Mouse (Mus musculus): Measurements from ENCODE around the gene Nlrp4a. TPM values are rescaled to one million over a fixed set of nuclear protein-coding genes. Genes with fewer than 3 reads are reported as not detected.
"Not testable (repeated sequence)": the region's sequence is repeated elsewhere in the genome, so short reads cannot be mapped to it uniquely, and the experiment has no call there.

The Nlrp4a gene
- not detected in 2 replicates for polyA plus RNA-seq (2012; rRNA removed)

DNA sequence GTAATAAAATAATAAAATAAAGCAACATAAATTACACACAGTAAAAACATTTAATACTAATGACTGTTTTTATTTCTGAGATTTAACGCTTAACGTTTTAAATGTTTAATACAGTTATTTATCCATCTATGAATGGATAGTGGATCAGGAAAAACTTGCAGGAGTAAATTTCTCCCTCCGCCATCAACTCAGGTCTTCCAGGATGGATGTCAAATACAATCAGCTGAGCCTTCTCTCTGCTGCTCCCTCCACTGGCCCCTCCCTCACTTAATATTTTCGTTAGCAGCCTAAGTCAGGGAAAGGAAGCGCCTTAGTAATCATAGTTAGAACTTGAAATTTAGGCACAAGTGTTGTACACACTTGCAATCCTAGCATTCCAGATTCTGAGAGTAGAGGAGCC, at the start of gene Nlrp4a:
Nlrp4a (plus strand) TSS at position 301 of the 400 bp plus-strand sequence.
- H3K27me3 ChIP-seq (ENCODE audit: control insufficient read depth, insufficient read depth, low read length), result no peaks in the 10 kb centered on the region
- no peaks in the 10 kb centered on the region for H3K36me3 ChIP-seq (ENCODE audit: control insufficient read depth, insufficient read depth, low read length)
- H3K4me3 ChIP-seq (ENCODE audit: extremely low read depth, insufficient read depth, insufficient read length), result no peak within 1 kb of the TSS
- TF ChIP-seq CTCF (IDR thresholded peaks at IDR 0.05; ENCODE audit: extremely low read depth, insufficient read depth, insufficient read length, insufficient replicate concordance), result no peak
- TF ChIP-seq POLR2A (IDR thresholded peaks at IDR 0.05; ENCODE audit: low read depth, low read length), result no peak
- H3K4me1 ChIP-seq (ENCODE audit: control insufficient read depth, insufficient read depth, insufficient read length), result no peaks in the 10 kb centered on the region
- 82% methylated on average over 5 of the region's 5 CpGs for WGBS
- no peak for DNase-seq (ENCODE audit: low read depth in 1 of 2, low spot score in 2 of 2)
- H3K27ac ChIP-seq (ENCODE audit: insufficient read depth, low read length), result no peak within 1 kb of the TSS

GRCm38 (mm10) chr7:26386691-26387090, 48.2 kb upstream of the Nlrp4a start:
- not testable (repeated sequence) for H3K27me3 ChIP-seq (ENCODE audit: control insufficient read depth, insufficient read depth, low read length); DNase-seq (ENCODE audit: low read depth in 1 of 2, low spot score in 2 of 2); H3K4me1 ChIP-seq (ENCODE audit: control insufficient read depth, insufficient read depth, insufficient read length); H3K36me3 ChIP-seq (ENCODE audit: control insufficient read depth, insufficient read depth, low read length); H3K27ac ChIP-seq (ENCODE audit: insufficient read depth, low read length); H3K4me3 ChIP-seq (ENCODE audit: extremely low read depth, insufficient read depth, insufficient read length)
- 79% methylated on average over 5 of the region's 5 CpGs for WGBS

- 80% methylated on average over 2 of the region's 2 CpGs for WGBS
- H3K27me3 ChIP-seq (ENCODE audit: control insufficient read depth, insufficient read depth, low read length); H3K4me1 ChIP-seq (ENCODE audit: control insufficient read depth, insufficient read depth, insufficient read length); DNase-seq (ENCODE audit: low read depth in 1 of 2, low spot score in 2 of 2); H3K27ac ChIP-seq (ENCODE audit: insufficient read depth, low read length); H3K36me3 ChIP-seq (ENCODE audit: control insufficient read depth, insufficient read depth, low read length); H3K4me3 ChIP-seq (ENCODE audit: extremely low read depth, insufficient read depth, insufficient read length): not testable (repeated sequence)
Measured at GRCm38 (mm10) chr7:26391137-26391536, 43.8 kb upstream of the Nlrp4a start.

DNA sequence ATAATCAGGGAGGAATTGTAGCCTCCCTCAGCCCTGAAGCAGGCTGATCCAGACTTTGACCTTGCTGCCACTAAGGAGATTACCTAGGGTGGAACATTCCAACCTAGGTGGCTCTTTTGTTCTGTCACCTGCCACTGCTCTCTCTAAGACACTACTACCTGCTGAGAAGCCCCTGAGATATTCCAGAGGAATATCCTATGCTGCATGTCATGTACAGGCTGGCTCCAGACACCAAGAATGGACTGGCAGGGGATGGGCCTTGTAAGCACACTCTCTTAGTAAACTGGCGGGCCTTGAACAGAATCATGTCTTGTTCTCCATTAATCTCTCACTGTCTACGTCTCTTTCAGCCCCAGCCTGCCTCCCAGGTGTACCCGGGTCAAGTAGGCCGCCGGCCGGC, 43.1 kb upstream of the Nlrp4a start:
- not testable (repeated sequence) for H3K36me3 ChIP-seq (ENCODE audit: control insufficient read depth, insufficient read depth, low read length); H3K27ac ChIP-seq (ENCODE audit: insufficient read depth, low read length); H3K4me1 ChIP-seq (ENCODE audit: control insufficient read depth, insufficient read depth, insufficient read length); H3K4me3 ChIP-seq (ENCODE audit: extremely low read depth, insufficient read depth, insufficient read length); H3K27me3 ChIP-seq (ENCODE audit: control insufficient read depth, insufficient read depth, low read length); DNase-seq (ENCODE audit: low read depth in 1 of 2, low spot score in 2 of 2)
- whole genome bisulfite sequencing, result 85% methylated on average over 6 of the region's 6 CpGs

GRCm38 (mm10) chr7:26403600-26403999, 31.3 kb upstream of the Nlrp4a start, which contains the start of gene Nlrp9c:
Nlrp9c (minus strand) TSS chr7:26403700.
- H3K36me3 ChIP-seq (ENCODE audit: control insufficient read depth, insufficient read depth, low read length); H3K27me3 ChIP-seq (ENCODE audit: control insufficient read depth, insufficient read depth, low read length); H3K27ac ChIP-seq (ENCODE audit: insufficient read depth, low read length); DNase-seq (ENCODE audit: low read depth in 1 of 2, low spot score in 2 of 2); H3K4me1 ChIP-seq (ENCODE audit: control insufficient read depth, insufficient read depth, insufficient read length); H3K4me3 ChIP-seq (ENCODE audit: extremely low read depth, insufficient read depth, insufficient read length): not testable (repeated sequence)
- 60% methylated on average over 2 of the region's 2 CpGs for WGBS

DNA sequence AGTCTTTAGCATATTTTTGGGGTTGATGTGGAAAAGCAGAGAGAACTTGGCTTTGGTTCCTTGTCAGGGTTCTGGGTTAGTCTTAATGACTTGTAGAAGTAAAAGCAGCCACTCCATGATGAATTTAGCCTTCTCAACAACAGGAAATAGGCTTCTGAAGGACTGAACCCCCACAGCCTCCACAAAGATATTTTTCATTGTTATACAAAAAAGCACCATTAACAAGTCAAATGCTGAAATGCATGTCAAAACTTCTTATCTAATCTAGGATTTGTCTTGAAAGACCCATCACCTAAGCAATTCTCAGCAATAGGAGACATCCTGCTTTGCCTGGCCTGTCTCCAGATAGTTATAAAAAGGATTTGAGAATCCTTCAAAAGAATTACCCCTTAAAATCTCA, 41.8 kb downstream of the Nlrp4a start:
- Histone ChIP-seq H3K4me3 (ENCODE audit: extremely low read depth, insufficient read depth, insufficient read length) (no peak overlapping the region), H3K27me3 (ENCODE audit: control insufficient read depth, insufficient read depth, low read length) (no peaks in the 10 kb centered on the region), H3K36me3 (ENCODE audit: control insufficient read depth, insufficient read depth, low read length) (no peaks in the 10 kb centered on the region), H3K27ac (ENCODE audit: insufficient read depth, low read length) (no peak overlapping the region), H3K4me1 (ENCODE audit: control insufficient read depth, insufficient read depth, insufficient read length) (no peaks in the 10 kb centered on the region)
- DNase-seq (ENCODE audit: low read depth in 1 of 2, low spot score in 2 of 2), result no peak
- TF ChIP-seq POLR2A (IDR thresholded peaks at IDR 0.05; ENCODE audit: low read depth, low read length) (no peak), CTCF (IDR thresholded peaks at IDR 0.05; ENCODE audit: extremely low read depth, insufficient read depth, insufficient read length, insufficient replicate concordance) (no peak)

GRCm38 (mm10) chr7:26489514-26489913, 54.6 kb downstream of the Nlrp4a start:
- H3K27ac ChIP-seq (ENCODE audit: insufficient read depth, low read length); H3K36me3 ChIP-seq (ENCODE audit: control insufficient read depth, insufficient read depth, low read length); H3K4me3 ChIP-seq (ENCODE audit: extremely low read depth, insufficient read depth, insufficient read length); H3K4me1 ChIP-seq (ENCODE audit: control insufficient read depth, insufficient read depth, insufficient read length); DNase-seq (ENCODE audit: low read depth in 1 of 2, low spot score in 2 of 2); H3K27me3 ChIP-seq (ENCODE audit: control insufficient read depth, insufficient read depth, low read length): not testable (repeated sequence)
- whole genome bisulfite sequencing, result 78% methylated on average over 18 of the region's 18 CpGs

Other genes with a start within 250 kb of the Nlrp4a start
- gene Vmn1r184, start 174.8 kb upstream of the Nlrp4a start, polyA plus RNA-seq (2012; rRNA removed), result not detected in 2 replicates
- gene Cyp2a4, start 127.9 kb upstream of the Nlrp4a start, polyA plus RNA-seq (2012; rRNA removed), result not detected in 2 replicates
- gene Nlrp9c, start 31.4 kb upstream of the Nlrp4a start, polyA plus RNA-seq (2012; rRNA removed), result not detected in 2 replicates
- gene Nlrp9a, start 99.9 kb downstream of the Nlrp4a start, polyA plus RNA-seq (2012; rRNA removed), result not detected in 2 replicates
- gene Vmn1r185, start 183.4 kb downstream of the Nlrp4a start, polyA plus RNA-seq (2012; rRNA removed), result not detected in 2 replicates

All from spleen, adult 2 months (tissue).